Mouse (Mus musculus) left cerebral cortex, postnatal 25 days (tissue): ENCODE results near the gene Gm8439. TPM values are rescaled to one million over a fixed set of nuclear protein-coding genes. Genes with fewer than 3 reads are reported as not detected.

Source experiments
- DNase-seq, 2 experiments: peaks; one replicate each; pipeline ENCODE4 v3.0.0; 2022; ENCODE audit warnings: low spot score in 2 of 2, mixed read lengths in 1 of 2
- intact Hi-C: fragments of 180-260 bp; cut with DNase I; formaldehyde crosslinking; loops from one replicate; pipeline ENCODE4 v1.15.1; 2025
- total RNA-seq, 2 experiments: library from RNA; stranded (reverse); gene quantifications; 2 replicates each; pipeline ENCODE4 v1.2.3; 2021

Gm8439 gene
- total RNA-seq, 2 experiments from 2014 or later = not detected

- intact Hi-C loops = no loop called here
- DNase-seq = no peak
Observed at GRCm38 (mm10) chr4:120606941-120607340, 18.4 kb downstream of the Gm8439 start.

DNA sequence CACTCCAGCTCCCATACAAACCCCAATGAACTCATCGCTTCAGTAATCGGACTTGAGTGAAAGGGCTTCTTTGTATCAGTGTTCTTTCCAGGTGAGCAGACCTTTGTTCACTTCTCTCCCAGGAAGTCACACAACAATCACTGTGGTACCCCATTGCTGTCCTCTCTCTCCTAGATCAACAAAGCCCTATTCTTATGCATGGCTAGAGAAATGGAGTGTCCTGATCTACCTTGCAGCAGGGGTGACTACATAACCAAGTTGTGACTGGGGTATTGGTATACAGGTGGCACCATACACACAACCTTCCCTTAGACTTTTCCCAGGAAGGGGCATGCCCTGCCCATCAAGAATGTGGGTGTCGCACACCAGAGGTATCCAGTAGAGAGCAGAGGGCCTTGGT lies 22.5 kb downstream of the Gm8439 start:
- no peak for DNase-seq
- intact Hi-C loops = no loop called here

GRCm38 (mm10) chr4:120612304-120613080 lies 23.9 kb downstream of the Gm8439 start:
- DNase-seq = no peak
- intact Hi-C loops = loop anchor here (1.0 kb wide), 2 partner anchors 22 to 48 kb away; no protein-coding TSS in a partner anchor

DNA sequence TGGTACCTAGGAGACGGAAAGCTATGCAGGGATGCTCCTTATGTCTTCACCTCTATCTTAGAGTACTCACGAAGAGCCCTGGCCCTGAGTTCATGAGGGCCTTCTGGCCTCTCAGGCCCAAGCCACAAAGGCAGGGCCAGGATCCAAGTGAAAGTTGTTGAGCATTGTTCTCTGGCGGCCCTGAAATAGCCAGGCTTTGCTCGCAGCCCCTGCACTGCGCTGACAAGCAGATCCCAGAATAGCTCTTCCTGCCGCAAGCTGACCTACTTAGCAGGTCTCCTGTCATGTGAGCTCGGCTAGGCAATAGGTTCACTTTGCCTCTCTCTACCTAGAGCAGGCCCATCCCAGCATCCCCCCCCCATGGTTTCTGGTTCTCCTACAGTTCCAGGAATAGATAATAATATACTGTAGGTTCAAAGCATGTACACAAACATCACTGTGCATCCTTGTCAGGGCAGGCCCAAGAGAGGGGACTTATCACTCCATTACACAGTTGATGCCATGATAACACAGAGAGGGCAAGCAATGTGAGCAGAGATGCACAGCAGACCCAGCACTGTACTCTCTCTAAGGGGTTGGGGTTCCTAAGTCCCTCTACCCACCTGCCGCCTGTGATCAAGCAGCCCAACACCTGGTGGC lies 25.3 kb downstream of the Gm8439 start:
- intact Hi-C loops = loop anchor here (1.0 kb wide), 2 partner anchors 24 to 46 kb away; no protein-coding TSS in a partner anchor
- peak; percentile 60 to 89 for DNase-seq

- intact Hi-C loops = no loop called here
Observed at GRCm38 (mm10) chr4:120614644-120615043, 26.1 kb downstream of the Gm8439 start.

GRCm38 (mm10) chr4:120615528-120616081 lies 27.1 kb downstream of the Gm8439 start:
- intact Hi-C loops = no loop called here
- DNase-seq = peak in 1 of 2 experiments; percentile 54

More at GRCm38 (mm10) chr4:120614644-120615043, 26.1 kb downstream of the Gm8439 start:
- no peak for DNase-seq

GRCm38 (mm10) chr4:120616199-120617025 lies 27.9 kb downstream of the Gm8439 start:
- intact Hi-C loops = no loop called here
- no peak for DNase-seq

DNA sequence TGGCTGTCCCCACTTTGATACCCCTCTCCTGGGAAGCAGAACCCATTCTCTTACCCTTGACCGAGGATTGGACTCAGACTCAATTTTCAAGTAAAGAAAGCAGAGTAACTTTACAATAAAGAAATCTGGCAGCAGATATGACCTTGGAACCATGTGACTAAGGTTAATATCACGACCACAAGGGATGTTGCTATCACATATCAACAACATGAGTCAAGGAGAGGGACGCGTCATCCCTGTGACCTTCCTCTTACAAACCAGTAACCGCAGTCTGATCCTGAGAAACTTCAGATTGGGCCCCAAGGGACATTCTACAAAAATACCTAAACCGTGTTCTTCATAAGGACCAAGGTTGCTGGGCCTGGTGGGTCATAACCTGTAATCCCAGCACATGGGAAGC lies 39.2 kb downstream of the Gm8439 start:
- no peak for DNase-seq
- intact Hi-C loops = no loop called here

DNA sequence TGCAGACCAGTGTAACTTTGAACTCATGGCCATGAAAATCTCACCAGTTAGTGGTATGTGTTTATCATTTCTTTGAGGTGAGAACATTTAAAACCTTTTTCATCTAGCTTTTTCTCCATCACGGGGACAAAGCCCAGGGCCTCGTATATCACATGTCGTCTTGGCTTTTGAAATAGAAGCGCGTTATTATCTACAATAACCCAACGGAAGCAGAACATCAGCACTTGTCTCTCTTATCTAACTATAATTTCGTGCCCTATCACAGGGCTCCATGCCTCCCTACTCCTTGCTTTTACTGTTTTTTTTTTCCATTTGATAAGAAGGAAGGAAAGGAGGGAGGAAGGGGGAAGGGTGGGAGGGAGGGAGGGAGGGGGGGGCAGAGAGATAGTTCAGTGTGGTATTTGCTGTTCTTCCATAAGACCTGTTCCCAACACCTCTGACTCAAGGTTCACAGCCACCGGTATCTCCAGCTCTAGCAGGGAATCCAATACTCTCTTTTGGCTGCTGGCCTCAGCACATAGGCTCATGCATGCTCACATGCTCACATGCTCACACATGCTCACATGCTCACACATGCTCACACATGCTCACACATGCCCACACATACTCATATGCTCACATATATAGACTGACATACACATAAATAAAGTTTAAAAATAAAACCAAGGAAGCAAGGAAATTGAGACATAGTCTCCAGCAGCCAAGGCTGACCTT lies 41.8 kb downstream of the Gm8439 start:
- intact Hi-C loops = no loop called here

GRCm38 (mm10) chr4:120631828-120632227 lies 43.3 kb downstream of the Gm8439 start:
- intact Hi-C loops = no loop called here
- no peak for DNase-seq

More for the DNA sequence above, 41.8 kb downstream of the Gm8439 start:
- DNase-seq = no peak

GRCm38 (mm10) chr4:120635351-120635750 lies 46.8 kb downstream of the Gm8439 start:
- no peak for DNase-seq
- intact Hi-C loops = no loop called here

- intact Hi-C loops = no loop called here
- no peak for DNase-seq
Observed at GRCm38 (mm10) chr4:120641946-120642345, 53.4 kb downstream of the Gm8439 start.

DNA sequence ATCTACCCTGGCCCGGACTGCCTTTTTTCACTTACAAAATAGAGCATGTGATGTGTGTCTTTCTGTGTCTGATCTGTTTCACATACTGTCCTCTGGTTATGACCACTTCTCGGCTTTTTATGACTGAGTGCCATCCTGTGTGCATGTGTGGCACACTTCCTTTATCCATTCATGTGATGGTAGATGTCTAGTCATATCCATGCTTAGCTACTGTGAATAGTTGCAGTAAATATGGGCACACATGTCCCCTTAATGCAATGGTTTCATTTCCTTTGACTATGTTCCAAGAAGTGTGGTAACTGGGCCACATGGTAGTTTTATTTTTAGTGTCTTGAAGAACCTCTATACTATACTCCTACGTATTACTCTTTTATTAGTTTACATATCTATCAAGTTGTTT lies 55.4 kb downstream of the Gm8439 start:
- no peak for DNase-seq
- intact Hi-C loops = no loop called here

DNA sequence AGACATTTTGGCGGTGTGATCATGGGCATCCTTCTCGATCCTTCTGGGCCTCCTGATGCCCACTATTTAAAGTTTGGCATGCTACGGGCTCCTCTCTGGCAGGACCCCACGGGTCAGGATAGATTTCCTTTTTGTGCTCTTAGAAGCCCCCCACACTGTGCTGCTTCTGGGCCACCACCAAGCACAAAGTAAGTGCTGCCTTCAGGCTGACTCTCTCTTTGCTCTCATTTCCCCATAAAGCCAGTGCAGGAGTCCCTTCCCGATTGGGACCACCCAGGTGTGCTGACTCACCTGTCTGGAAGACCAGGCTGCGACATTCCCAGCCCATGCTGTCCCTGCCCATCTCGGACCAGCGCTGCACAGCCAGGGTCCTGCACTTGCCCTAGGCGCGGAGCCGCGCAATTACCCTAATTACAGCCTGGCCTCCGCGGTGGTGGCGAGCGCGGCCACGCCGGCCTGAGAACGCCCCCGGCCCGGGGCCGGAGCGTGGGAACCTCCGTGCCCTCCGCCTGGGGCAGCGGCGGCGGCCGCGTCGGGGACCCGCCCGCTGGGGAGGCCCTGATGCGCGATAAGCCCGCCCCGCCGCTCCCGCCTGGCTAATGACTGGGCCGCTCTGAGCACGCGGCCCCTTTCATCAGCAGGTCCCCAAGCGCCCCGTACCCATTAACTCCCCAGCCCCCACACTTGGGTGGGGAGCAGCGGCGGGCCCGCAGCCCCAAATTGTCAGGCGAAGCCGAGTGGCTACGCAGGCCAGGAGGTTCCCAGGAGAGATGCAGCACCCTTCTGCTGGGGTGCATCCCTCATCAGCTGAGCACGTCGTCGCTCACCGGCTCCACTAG lies 61.0 kb downstream of the Gm8439 start:
- DNase-seq = peak; percentile 46 to 62
- intact Hi-C loops = no loop called here

- intact Hi-C loops = no loop called here
- no peak for DNase-seq
Observed at GRCm38 (mm10) chr4:120650208-120650592, 61.7 kb downstream of the Gm8439 start.

- intact Hi-C loops = no loop called here
- no peak for DNase-seq
Observed at GRCm38 (mm10) chr4:120655898-120656297, 67.4 kb downstream of the Gm8439 start.
